Mouse (Mus musculus) embryo, embryonic 10.5 days (tissue): ENCODE data around the gene Sfrp4.
"Not testable (repeated sequence)": the region's sequence is repeated elsewhere in the genome, so short reads cannot be mapped to it uniquely, and the experiment has no call there.

ENCODE experiments used
- DNase-seq: peaks from one replicate; pipeline ENCODE4 v3.0.0-alpha.2; 2015; ENCODE audit warnings: low spot score

The Sfrp4 gene

DNA sequence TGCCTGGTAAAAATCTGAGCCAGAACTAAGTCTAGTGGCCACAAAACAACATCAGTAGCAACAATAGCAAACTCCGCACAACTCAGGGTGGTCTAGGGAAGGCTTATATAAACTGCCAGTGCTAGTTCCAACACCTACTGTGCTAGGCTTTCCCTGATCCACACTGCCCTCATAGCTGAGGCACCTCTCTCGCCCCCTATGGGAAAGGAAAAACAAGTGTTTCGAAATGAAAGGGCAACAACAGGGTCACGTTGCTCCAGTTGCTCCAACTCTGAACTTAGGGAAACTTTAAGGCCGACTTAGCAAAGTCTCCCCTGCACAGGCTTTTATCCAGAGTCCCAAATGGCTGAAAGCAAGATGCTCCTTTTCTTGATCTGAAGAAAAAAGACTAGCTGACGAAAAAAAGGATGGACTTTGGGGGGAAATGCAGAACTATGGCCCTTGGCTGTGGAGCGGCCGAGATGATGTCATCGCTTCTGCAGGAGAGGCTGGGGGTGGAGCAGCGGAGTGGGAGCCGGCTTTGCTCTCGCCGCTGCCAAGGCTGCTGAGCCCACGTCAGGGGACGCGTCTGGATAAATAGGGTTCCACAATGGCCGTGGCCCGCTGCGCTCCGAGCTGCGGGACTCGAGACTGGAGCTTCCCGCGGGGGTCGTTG lies at the start of gene Sfrp4:
TSS of gene Sfrp4 (plus strand) at position 532 of the 655 bp plus-strand sequence.
- DNase-seq = peak; percentile 71

DNA sequence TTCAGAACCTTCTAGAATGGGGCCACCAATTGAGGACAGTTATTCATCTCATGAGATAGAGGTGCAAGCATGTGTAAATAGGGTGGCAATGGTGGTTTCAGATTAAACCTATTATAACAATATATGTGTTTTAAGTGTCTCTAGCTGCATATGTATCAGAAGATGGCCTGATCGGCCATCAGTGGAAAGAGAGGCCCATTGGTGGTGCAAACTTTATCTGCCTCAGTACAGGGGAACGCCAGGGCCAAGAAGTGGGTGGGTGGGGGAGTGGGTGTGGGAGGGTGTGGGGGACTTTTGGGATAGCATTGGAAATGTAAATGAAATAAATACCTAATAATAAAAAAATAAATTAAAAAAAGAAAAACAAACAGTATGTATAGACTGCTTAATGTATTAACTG lies 48.2 kb upstream of the Sfrp4 start:
- DNase-seq = not testable (repeated sequence)

DNA sequence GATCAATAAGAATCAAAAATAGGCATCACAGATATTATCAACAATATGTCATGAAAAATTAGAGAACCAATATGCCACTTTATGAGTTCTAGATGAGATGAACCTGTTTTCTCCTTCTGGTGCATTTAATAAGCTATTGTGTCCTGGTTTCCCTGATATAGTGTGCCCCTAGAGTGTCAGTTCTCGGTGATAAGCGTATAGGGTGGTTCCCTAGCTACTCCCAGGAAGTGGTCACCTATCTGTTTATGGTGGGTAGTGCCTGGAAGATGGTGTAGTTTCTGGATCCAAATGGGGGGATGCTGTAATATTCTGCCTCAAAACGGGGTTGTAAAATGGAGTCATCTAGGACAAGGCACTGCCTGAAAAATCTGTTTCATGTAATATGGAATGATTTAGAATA lies 47.0 kb upstream of the Sfrp4 start:
- DNase-seq = no peak

DNA sequence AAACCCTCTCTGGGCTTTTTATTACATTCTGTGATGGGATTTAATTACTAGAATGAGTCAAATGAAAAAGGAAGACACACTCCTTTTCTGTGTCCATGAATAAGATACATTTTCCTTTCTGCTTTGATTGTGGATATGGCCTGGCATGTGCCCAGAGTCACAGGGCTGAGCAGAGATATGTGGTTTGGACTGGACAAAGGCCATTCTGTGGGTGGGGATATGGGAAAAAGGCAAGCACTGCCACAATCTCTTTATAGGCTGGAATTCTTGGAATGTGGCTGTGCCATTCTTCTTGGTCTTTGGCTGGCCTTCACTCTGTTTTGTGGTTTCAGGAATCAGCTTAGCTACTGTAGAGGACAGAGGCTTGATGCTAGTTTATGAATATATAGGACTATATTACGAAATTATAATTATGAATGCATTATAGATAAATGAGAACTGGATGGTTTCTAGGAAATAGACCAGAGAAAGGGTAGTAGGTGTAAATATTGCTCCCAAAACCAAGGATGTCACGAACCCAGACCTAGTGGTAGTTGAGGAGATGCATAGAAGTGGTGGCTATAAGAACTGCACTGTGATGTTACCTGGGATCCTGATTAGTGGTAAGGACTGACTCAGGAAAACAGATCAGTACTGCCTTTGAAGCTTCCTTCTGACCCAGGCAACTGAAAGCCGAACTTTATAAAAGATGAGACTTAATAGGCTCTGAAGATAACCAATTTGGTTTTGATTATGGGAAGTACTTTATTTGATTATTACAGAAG lies 31.7 kb upstream of the Sfrp4 start:
- DNase-seq = no peak

DNA sequence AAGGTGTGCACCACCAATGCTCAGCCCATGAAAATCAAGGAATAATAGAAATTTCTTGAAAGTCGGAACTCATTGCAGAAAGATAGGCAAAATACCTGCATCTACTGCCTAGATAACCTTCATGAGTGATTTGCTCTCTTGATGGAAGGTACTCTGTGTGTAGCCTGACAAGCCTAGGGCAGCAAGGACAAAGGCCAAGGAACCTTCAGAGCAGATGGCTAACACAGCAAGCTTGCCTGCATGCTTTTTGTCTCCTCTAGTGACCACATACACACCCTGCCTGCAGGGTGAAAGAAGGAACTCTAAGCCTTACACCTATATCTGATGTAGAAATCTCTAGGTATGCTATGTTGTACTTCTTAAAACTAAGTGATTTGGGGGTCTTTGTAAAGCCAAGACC lies 27.8 kb upstream of the Sfrp4 start:
- no peak for DNase-seq

DNA sequence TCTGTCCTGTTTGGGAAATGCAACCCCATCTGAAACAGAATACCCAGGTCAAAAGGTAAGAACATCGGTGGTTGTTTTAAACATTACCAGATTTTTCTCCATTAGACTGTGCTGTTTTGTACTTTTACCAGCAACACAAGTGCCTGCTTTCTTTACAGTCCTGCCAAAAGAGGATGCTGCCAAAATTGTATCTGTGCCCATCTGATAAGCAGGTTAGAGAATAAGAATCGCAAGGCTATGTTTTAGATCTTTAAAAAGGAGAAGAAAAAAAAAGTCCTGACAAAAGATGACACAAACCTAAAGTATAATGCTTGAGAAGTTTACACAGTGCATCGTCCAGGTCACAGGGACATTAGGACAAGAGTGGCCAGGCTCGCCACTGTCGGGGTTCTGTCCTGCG lies 23.7 kb upstream of the Sfrp4 start:
- no peak for DNase-seq

DNA sequence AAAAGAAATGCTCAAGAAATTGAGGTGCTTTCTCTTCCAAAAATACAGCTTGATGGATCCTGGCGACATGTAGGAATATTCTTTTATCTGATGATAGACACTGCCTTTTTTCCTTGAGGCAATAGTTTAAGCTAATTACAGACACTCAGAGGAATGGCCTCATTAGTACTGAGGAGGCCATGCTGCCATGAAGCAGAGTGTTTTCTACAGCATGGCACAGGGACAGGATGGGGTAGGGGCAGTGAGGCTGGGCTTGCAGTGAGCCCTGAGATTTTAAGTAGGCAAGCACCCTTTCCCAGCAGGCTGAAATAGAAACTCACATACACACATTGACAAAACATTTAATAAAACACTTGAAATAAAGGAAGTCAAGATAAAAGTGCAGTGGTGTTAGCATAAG lies 20.4 kb upstream of the Sfrp4 start:
- no peak for DNase-seq

DNA sequence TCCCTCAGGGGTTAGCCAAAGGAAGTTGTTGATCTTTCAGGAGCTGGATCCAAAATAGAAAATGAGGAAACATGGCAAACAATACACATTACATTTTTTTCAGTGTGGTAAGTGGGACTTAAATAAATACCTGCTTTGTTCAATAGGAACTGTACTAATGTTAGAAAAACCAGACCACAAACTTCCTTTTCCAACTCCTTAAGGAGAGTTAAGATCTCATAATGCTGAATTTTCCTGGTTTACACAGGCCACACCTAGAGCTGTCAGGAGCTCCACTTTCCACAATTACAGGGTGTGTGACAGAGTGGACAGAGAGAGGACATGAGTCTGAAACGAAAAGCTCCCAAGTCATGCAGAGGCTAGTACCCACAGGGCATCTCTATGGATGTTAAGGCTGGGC lies 19.2 kb upstream of the Sfrp4 start:
- no peak for DNase-seq

DNA sequence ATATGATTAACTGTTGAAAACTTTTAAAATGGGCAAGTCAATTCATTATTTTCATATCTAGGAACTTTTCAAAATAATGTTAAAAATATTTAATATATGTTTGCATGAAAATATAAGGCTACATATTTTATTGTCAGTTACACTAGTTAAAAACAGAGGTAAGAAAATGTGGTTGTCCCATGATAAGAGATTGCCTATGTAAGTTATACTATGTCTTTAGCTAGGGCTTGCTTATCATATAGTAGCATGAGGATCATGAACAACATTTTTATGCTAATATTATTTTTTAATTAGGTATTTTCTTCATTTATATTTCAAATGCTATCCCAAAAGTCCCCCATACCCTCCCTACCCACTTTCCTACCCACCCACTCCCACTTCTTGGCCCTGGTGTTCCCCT lies 18.0 kb upstream of the Sfrp4 start:
- DNase-seq = no peak

DNA sequence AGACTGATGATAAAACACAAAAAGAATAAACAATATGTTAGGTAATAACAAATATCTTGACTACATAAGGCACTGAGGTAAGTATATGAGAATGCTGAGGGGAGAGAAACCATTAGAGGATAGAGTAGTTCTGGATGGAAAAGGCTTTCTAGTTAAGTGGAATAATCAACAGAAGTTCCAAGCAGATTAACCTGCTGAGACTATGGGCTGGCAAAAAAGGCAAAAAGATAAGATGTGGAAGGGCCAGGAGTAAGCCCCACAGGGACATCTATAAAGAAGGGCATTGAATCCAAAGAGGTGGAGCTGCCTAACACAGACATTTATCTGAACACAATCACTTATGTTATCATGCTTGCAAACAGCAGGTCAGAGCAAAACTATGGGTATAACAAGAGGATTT lies 14.8 kb upstream of the Sfrp4 start:
- no peak for DNase-seq

DNA sequence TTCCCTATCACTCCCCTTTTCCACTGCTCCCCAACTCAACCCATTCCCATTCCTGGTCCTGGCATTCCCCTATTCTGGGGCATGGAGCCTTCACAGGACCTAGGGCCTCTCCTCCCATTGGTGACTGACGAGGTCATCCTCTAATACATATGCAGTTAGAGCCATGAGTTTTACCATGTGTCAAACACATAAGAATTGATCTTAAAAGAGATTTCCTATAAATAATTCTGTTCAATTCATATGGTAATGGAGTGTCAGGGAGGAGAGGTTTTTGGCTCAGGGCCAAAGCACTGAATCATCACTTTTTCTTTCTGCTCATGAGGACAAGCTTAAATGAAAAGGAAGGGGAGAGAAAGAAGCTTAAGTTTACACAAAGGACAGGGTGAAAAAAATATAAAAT lies 10.6 kb upstream of the Sfrp4 start:
- peak; percentile 26 for DNase-seq

DNA sequence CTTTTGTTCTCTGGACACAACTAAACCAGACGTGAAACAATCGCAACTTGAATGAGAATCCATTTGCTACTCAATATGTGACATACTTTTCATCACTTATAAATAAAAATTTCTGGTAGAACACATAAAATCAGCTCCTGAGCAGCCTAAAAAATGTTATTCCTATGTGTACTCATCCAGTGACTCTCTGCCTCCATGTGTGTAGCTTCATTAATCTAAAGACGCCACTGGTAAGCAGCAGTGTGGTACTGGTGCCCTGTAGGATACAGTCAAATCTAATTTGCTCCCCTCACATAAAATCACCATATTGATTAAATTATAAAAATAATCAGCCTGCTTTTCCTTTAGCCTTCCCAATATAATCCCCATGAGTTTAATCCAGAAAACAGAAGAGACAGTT lies 9.9 kb upstream of the Sfrp4 start:
- no peak for DNase-seq

DNA sequence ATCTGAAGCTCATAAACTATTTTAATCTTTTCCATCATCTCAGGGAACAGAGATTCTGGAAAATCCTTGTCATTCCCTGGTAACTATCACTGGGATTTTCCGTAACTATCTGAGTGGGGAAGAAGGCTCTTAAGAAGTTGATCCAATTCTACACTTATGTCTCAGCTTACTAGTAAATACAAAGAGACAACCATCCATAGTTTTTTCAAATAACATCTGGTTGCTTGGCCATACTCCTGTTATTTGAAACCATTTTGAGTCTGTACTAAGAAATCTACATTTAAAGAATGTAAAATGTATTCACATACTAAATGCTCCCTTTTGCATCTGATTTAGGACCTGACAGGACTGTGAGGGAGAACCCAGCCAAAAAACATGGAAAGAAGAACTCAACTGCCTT lies 9.5 kb upstream of the Sfrp4 start:
- DNase-seq = no peak

DNA sequence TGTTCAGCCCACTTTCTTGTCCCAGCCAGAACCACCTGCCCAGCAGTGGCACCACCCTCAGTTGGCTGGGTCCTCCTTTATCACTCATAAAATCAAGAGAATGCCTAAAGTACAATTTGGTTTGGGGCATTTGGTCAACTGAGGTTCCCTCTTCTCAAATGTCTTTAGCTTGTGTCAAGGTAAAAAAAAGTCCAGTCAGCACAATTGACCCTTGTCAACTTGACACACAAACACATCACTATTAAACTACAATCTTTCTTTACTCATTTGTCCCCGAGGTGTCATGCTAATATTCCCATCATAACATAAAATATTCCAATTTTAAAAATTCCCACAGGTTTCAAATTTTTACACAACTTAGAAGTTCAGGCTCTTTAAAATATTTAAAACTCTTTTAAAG lies 8.6 kb upstream of the Sfrp4 start:
- DNase-seq = no peak

DNA sequence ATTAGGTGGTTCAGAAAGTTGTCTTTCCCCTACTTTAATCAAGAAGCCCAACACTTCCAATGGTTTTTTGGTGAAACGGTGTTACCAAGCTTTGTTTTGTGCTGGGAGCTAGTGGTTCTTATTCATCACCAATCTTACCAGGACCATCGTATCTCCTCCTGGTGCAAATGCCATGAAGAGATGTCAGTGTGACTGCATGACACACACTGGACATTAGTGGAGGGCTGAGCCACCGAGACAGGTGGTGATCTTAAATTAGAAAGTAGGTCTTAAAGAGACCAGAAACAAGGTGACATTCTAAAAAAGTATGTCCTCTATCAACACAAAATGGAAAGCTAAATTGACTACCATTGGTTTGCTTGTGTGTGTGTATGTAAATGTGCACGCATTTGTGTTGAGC lies 4.8 kb upstream of the Sfrp4 start:
- no peak for DNase-seq

DNA sequence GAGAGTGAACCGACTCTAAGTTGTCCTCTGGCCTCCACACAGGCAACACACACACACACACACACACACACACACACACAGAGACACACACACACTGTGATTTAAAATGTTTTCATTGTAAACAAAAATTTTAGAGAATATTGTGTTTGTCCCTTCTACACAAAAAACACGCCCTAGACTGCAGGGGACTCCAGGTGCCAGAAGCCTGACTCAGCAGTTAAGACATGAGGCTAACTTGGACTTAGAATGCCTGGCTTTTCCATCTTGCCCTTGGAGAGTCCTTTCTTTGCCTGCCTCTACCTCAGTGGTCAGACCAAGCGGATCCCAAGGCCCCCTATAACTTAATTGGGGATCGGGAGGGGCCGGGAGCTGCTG lies 4.1 kb upstream of the Sfrp4 start:
- DNase-seq = peak; percentile 58

DNA sequence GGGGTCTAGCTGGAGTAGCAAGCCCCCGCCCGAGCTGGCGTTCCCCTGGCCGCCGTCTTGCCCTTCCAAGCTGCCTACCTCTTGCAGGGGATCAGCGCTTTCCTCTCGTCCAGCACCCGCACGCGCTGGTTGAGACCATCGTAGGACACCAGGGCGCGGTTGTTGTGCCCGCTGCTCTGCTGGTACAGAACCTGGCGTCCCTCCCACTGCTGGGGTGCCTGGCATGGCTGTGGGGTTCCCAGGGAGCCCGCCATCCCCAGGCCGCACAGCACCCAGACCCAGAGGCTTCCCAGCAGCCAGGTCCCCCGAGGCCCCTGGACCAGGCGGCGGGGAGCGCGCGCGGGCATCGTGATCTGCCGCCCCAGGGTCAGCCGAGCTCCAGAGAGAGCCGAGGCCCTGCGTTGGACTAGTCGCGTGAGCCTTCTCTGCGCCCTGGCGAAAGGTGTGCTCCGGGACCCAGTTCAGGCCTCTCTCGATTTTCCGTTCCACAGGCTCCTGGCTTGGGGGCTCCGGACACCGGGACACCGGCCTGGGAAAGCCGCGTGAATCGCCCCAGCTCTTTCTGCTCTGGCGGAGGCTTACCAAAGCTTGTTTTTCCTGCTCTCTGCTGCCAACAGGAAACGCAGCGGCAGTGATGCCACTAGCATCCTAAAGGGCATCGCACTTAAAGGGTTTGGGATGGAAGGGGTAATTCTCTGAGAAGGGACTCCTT lies 3.5 kb upstream of the Sfrp4 start, which contains the start of gene Epdr1:
TSS of gene Epdr1 (minus strand) at position 712 of the 712 bp plus-strand sequence.
- DNase-seq = peak; percentile 86

DNA sequence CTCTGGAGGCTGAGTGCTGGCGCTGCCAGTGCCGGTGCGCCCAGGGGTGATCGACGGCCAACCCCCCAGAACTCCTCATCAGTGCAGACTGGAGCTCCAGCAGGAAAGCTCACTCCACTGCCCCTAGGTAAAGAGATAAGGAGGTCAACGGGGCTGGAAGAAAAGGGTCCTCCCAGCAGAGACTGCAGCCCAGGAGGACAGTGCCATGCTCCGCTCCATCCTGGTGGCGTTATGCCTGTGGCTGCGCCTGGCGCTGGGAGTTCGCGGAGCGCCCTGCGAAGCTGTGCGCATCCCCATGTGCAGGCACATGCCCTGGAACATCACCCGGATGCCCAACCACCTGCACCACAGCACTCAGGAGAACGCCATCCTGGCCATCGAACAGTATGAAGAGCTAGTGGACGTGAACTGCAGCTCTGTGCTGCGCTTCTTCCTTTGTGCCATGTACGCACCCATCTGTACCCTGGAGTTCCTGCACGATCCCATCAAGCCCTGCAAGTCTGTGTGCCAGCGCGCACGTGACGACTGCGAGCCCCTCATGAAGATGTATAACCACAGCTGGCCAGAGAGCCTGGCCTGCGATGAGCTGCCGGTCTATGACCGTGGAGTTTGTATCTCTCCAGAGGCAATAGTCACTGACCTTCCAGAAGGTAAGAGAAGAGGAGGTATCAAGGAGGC lies 463 bp downstream of the Sfrp4 start:
- DNase-seq = peak; percentile 28

DNA sequence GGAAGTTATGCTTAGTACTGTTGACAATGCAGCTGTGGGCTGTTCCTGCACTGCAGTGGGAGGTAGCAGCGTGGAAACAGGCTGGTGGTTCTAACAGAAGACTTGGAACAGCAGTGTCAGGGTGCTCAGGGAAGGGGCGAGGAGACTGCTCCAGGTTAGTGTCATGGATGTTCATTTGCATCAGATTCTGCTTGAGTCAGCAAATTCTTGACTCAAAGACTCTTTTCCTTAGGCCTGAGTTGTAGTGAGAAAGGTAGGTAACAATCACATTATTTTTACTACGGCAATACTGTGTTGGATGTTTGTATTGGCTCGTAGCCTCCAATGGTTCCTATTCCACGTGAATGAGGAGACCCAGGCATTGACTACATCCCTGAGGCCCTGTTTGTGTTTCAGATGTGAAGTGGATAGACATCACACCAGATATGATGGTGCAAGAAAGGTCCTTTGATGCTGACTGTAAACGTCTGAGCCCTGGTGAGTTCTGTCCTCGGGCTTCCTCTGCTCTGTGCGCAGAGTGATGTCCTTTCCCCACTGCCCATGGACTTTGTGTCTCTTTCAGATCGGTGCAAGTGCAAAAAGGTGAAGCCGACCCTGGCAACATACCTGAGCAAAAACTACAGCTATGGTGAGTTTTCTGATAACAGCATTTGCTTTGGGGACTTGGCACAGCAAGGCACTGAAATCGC lies 1.9 kb downstream of the Sfrp4 start:
- no peak for DNase-seq

DNA sequence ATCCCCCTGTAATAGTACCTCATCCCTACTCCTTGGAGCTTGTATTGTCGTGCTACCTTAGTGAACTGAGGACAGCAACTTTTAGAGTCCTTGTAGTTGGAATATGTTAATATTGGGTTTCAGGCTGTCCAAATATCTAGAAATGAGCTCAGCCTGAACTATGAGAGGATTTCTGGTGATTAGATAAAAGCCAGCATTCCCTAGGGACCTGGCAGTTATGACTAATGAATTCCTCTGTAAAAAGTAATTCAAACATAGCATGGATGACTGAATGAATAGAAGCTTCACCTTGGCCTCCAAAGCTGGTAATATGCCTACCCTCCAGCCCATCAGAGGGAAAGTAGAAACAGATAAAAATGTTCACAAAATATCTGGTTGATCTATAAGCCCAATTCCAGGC lies 3.6 kb downstream of the Sfrp4 start:
- DNase-seq = no peak

DNA sequence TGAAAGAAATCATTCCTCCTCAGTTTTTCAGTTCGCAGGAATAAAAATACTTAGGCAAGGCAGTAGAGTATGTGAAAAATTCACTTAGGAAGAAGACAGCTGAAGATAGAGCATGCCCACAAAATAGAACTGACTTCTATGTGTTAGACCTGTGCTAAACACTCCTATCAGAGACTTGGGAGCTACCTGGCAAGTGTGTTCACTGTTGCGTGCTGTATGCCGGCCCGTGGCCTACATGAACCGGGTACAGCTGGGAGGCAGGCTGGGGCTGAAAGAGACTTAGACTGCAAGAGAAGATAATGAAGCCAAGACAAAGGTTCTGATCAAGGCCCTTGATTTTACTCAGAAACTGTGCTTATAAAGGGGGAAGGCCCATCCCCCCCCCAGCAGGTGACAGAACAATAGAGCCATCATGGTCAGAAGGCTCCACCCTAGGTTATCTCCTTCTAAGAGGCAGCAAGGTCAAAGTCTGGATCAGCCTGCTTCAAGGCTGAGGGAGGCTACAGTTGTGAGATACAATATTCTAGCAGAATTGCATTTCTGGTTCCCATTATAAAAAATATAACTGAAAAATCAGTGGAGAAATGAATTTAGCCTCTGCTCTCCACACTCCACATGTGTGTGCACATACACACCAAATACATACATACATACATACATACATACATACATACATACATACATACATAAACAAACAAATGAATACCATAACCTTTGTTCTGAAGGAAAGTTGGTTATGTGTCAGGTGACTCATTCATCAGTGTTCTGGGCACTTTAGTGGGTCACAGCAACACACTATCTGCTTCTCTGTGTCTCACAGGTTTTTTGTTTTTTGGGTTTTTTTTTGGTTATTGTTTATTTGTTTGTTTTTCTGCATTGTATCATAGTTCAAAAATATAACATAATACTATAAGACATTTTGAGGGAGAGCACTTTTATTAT lies 8.1 kb downstream of the Sfrp4 start:
- DNase-seq = no peak
